In the genomic region with DNA sequence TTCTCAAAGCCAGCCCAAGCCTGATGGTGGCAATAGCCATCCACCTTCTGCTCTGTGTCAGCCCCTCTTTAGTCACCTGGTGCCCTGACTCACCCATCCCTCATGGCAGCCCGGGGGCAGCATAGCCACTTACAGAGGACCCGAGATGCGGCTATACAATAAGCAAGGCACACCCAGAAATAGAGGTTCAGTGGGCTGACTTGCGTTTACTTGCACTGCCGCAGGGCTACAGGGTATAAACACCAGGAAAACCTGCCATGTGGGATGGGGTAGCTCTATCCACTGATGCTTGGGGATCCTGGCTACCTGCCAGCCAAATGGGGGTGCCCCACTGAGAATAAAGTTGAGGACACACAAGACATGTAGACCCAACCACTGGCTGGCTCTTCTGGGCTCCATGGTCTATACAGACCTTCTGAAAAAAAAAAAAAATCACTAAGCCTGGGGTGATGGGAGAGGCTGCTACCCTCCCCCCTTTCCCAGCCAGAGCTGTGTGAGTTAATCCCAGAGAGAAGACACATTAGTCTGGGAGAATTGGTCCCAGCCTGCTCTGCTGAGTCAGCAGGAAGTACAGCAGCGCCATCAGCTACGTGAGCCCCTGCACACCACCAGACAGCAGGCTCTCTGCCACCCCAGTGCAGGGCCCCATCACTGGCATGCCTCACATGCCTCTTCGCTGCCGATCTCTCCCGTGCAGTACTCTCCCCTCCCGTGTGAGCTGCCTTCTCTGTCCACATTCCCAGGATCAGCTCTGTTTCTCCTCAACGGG, we compare ENCODE assay signal across 8 mouse cellular contexts. TPM values are rescaled to one million over a fixed set of nuclear protein-coding genes. Genes with fewer than 3 reads are reported as not detected.
DNase-seq lines count a peak whose midpoint lies in the region; ATAC-seq lines count a peak whose summit lies in the region.

No protein-coding gene starts in this region.

- H3K9me3 ChIP-seq in kidney, embryonic 15.5 days (replicated peaks) = no peaks in the 10 kb centered on the region
- no peaks in the 10 kb centered on the region for H3K9me3 ChIP-seq in embryonic facial prominence, embryonic 13.5 days
- no peaks in the 10 kb centered on the region for H3K9me3 ChIP-seq in intestine, embryonic 16.5 days (ENCODE audit: control insufficient read depth, low read length)
- H3K9me3 ChIP-seq in neural tube, embryonic 12.5 days = no peaks in the 10 kb centered on the region

- H3K27me3 ChIP-seq in kidney, embryonic 15.5 days = no peaks in the 10 kb centered on the region
- H3K27me3 ChIP-seq in embryonic facial prominence, embryonic 13.5 days = no peaks in the 10 kb centered on the region
- H3K27me3 ChIP-seq in intestine, embryonic 16.5 days (replicated peaks; ENCODE audit: control insufficient read depth, insufficient read depth, low read length) = no peaks in the 10 kb centered on the region
- no peaks in the 10 kb centered on the region for H3K27me3 ChIP-seq in neural tube, embryonic 12.5 days (replicated peaks)

- peak overlapping the region; percentile 31 for H3K4me2 ChIP-seq in kidney, embryonic 15.5 days
- peak overlapping the region; percentile 45 for H3K4me2 ChIP-seq in embryonic facial prominence, embryonic 13.5 days
- no peak overlapping the region for H3K4me2 ChIP-seq in intestine, embryonic 16.5 days (ENCODE audit: low read depth, low read length)
- no peak overlapping the region for H3K4me2 ChIP-seq in neural tube, embryonic 12.5 days (replicated peaks)

- 42% methylated on average over 12 of the region's 12 CpGs for WGBS in kidney, embryonic 15.5 days
- WGBS in embryonic facial prominence, embryonic 13.5 days = 34% methylated on average over 12 of the region's 12 CpGs
- WGBS in intestine, embryonic 16.5 days = 29% methylated on average over 12 of the region's 12 CpGs
- 61% methylated on average over 12 of the region's 12 CpGs for WGBS in neural tube, embryonic 12.5 days

- DNase-seq in kidney, adult 11 months = no peak
- no peak for DNase-seq in spleen, postnatal 36 days (ENCODE audit: low spot score in 2 of 2)
- DNase-seq in frontal cortex, postnatal 14 days (ENCODE audit: low spot score in 2 of 2) = no peak
- no peak for DNase-seq in thymus, postnatal 14 days

- peak overlapping the region; percentile 62 for H3K27ac ChIP-seq in kidney, embryonic 15.5 days
- H3K27ac ChIP-seq in embryonic facial prominence, embryonic 13.5 days = peak overlapping the region; percentile 91
- peak overlapping the region; percentile 55 for H3K27ac ChIP-seq in intestine, embryonic 16.5 days (ENCODE audit: low read length)
- no peak overlapping the region for H3K27ac ChIP-seq in neural tube, embryonic 12.5 days

- H3K4me3 ChIP-seq in kidney, embryonic 15.5 days (replicated peaks) = no peak overlapping the region
- no peak overlapping the region for H3K4me3 ChIP-seq in embryonic facial prominence, embryonic 13.5 days
- no peak overlapping the region for H3K4me3 ChIP-seq in intestine, embryonic 16.5 days (ENCODE audit: low read length)
- H3K4me3 ChIP-seq in neural tube, embryonic 12.5 days = no peak overlapping the region

- H3K4me1 ChIP-seq in kidney, embryonic 15.5 days = peaks cover 28% of the 10 kb centered on the region
- H3K4me1 ChIP-seq in embryonic facial prominence, embryonic 13.5 days = peaks cover 28% of the 10 kb centered on the region
- peaks cover 19% of the 10 kb centered on the region for H3K4me1 ChIP-seq in intestine, embryonic 16.5 days (ENCODE audit: control insufficient read depth, insufficient read depth, low read length)
- peaks cover 5% of the 10 kb centered on the region; the same call in 1 of the 2 replicates for H3K4me1 ChIP-seq in neural tube, embryonic 12.5 days

- ATAC-seq in kidney, embryonic 15.5 days (replicated peaks; ENCODE audit: low FRiP score) = peak; percentile 85
- ATAC-seq in embryonic facial prominence, embryonic 13.5 days (ENCODE audit: insufficient number of reproducible peaks, insufficient read depth, low FRiP score, low TSS enrichment, low read depth) = peak; percentile 77
- ATAC-seq in intestine, embryonic 16.5 days = peak; percentile 83
- peak; percentile 43; the same call in 1 of the 2 replicates for ATAC-seq in neural tube, embryonic 12.5 days (ENCODE audit: low FRiP score, low read depth)

- H3K36me3 ChIP-seq in kidney, embryonic 15.5 days = no peaks in the 10 kb centered on the region
- H3K36me3 ChIP-seq in embryonic facial prominence, embryonic 13.5 days = no peaks in the 10 kb centered on the region
- no peaks in the 10 kb centered on the region for H3K36me3 ChIP-seq in intestine, embryonic 16.5 days (ENCODE audit: control insufficient read depth, insufficient read depth, low read length)
- no peaks in the 10 kb centered on the region for H3K36me3 ChIP-seq in neural tube, embryonic 12.5 days

- no peak overlapping the region for H3K9ac ChIP-seq in kidney, embryonic 15.5 days
- peak overlapping the region; percentile 36; the same call in 1 of the 2 replicates for H3K9ac ChIP-seq in embryonic facial prominence, embryonic 13.5 days
- peak overlapping the region; percentile 37; the same call in 1 of the 2 replicates for H3K9ac ChIP-seq in intestine, embryonic 16.5 days (ENCODE audit: low read depth, low read length)
- no peak overlapping the region for H3K9ac ChIP-seq in neural tube, embryonic 12.5 days

RNA-seq across cellular contexts. Expression of a gene that starts 57.8 kb away (rescaled TPM):
- polyA plus RNA-seq in kidney, embryonic 15.5 days (2015; fragmentation: Nextera tagmentation; extraction: Ambion mirVana) = not detected in 2 replicates
- not detected in 2 replicates for polyA plus RNA-seq in embryonic facial prominence, embryonic 13.5 days (2015; fragmentation: Nextera tagmentation; extraction: Ambion mirVana)
- polyA plus RNA-seq in intestine, embryonic 16.5 days (2015; fragmentation: Nextera tagmentation; extraction: Ambion mirVana) = not detected in 2 replicates
- polyA plus RNA-seq in neural tube, embryonic 12.5 days (2016; fragmentation: Nextera tagmentation; extraction: Ambion mirVana) = not detected in 2 replicates

Comparison
In these comparisons a context has a peak if more than half of its experiments do, and no peak if none do; other contexts are left out.
1. H3K4me2 ChIP-seq: peak in kidney, embryonic 15.5 days (single experiment) and embryonic facial prominence, embryonic 13.5 days (single experiment); none in intestine, embryonic 16.5 days (single experiment) and neural tube, embryonic 12.5 days (single experiment).
2. H3K9ac ChIP-seq: peak in embryonic facial prominence, embryonic 13.5 days (single experiment) and intestine, embryonic 16.5 days (single experiment); none in kidney, embryonic 15.5 days (single experiment) and neural tube, embryonic 12.5 days (single experiment).
3. Peak in every context shown above with its lines, with median percentiles within 50 percentile points of each other: ATAC-seq.